Mouse (Mus musculus) MEL (cell line): Measurements from ENCODE around the gene Fat3.

Source experiments
- CTCF ChIP-seq, 3 experiments: IDR thresholded peaks in 2 of 3; conservative IDR thresholded peaks in 1 of 3; 2 replicates each; pipeline ENCODE4 v1.5.1; 2011 to 2012; ENCODE audit warnings: low read length in 3 of 3, low read depth in 2 of 3, mild to moderate bottlenecking in 2 of 3, improper control_type of control experiment in 1 of 3, inconsistent platforms in 1 of 3, mixed read lengths in 1 of 3, moderate library complexity in 1 of 3; ENCODE audit not compliant: control insufficient read depth in 1 of 3, insufficient read depth in 1 of 3, poor library complexity in 1 of 3, severe bottlenecking in 1 of 3
- KAT2A ChIP-seq: conservative IDR thresholded peaks from 2 replicates; pipeline ENCODE4 v1.6.1; 2012; ENCODE audit warnings: low read depth, low read length, improper control_type of control experiment, inconsistent platforms
- POLR2AphosphoS2 ChIP-seq: IDR thresholded peaks from 2 replicates; pipeline ENCODE4 v1.6.1; 2011; ENCODE audit warnings: low read length, improper control_type of control experiment

DNA sequence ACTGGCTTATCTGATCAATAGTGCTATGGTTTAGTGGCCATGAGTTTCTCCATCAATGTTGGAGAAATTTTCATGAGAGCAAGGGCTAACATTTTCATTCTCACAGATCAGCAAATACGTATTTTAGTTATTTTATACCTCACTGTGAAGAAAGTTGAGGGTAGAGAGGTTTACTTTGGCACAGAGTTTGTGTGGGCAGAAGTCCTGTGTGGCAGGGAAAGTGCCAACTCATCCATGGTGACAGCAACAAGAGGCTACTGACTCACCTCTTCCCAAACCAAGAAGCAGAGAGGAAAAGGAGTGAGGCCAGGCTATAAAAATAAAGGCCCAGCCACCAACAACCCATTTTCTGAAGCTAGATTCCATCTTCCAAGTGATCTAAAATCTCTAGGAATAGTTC, 218.1 kb downstream of the Fat3 start:
- TF ChIP-seq POLR2AphosphoS2 (no peak), KAT2A (no peak), CTCF (IDR thresholded peaks at IDR 0.05 in 2 of 3, conservative IDR thresholded peaks at IDR 0.05 in 1 of 3; ENCODE audit: control insufficient read depth in 1 of 3, insufficient read depth in 1 of 3, low read depth in 2 of 3, low read length in 3 of 3, poor library complexity in 1 of 3, severe bottlenecking in 1 of 3) (no peak)
